In genomic region chr14:97560121-97560907, GRCm38 (mm10) we compare ENCODE assay signal across 15 mouse cellular contexts.
A peak's percentile ranks its signal among the peaks of the same experiment; 100 is the strongest.
DNase-seq lines count a peak whose midpoint lies in the region; ATAC-seq and TF ChIP-seq lines count a peak whose summit lies in the region.
"Had no signal": no experiment of that assay in that cellular context is flagged by ENCODE, and none has a peak within 500 bp of the region (broad histone marks: within the 10 kb centered on the region; RNA-seq: fewer than 3 reads in every experiment).

No protein-coding gene starts in this region.

- H3K36me3 ChIP-seq in forebrain, embryonic 14.5 days (ENCODE audit: control insufficient read depth, insufficient read depth, low read length), result no peaks in the 10 kb centered on the region
- H3K36me3 ChIP-seq in forebrain, embryonic 15.5 days, result no peaks in the 10 kb centered on the region
- H3K36me3 ChIP-seq in hindbrain, embryonic 16.5 days (ENCODE audit: control insufficient read depth, insufficient read depth, low read length), result no peaks in the 10 kb centered on the region
- no peaks in the 10 kb centered on the region for H3K36me3 ChIP-seq in neural tube, embryonic 15.5 days
- no peaks in the 10 kb centered on the region for H3K36me3 ChIP-seq in liver, embryonic 12.5 days
- H3K36me3 ChIP-seq in heart, embryonic 10.5 days, result no peaks in the 10 kb centered on the region

- no peak overlapping the region for H3K4me3 ChIP-seq in forebrain, embryonic 14.5 days (ENCODE audit: low read depth, low read length)
- H3K4me3 ChIP-seq in forebrain, embryonic 15.5 days, result no peak overlapping the region
- H3K4me3 ChIP-seq in left cerebral cortex, adult 2 months, result no peak overlapping the region
- H3K4me3 ChIP-seq in hindbrain, embryonic 16.5 days (ENCODE audit: low read length), result no peak overlapping the region
- no peak overlapping the region for H3K4me3 ChIP-seq in neural tube, embryonic 15.5 days (replicated peaks)
- H3K4me3 ChIP-seq in liver, embryonic 12.5 days, result no peak overlapping the region
- no peak overlapping the region for H3K4me3 ChIP-seq in heart, embryonic 10.5 days

- H3K4me1 ChIP-seq in forebrain, embryonic 14.5 days (ENCODE audit: control insufficient read depth, insufficient read depth, low read length), result peaks cover 3% of the 10 kb centered on the region; the same call in 1 of the 2 replicates
- H3K4me1 ChIP-seq in forebrain, embryonic 15.5 days, result peaks cover 10% of the 10 kb centered on the region
- H3K4me1 ChIP-seq in hindbrain, embryonic 16.5 days (ENCODE audit: control insufficient read depth, insufficient read depth, low read depth, low read length), result no peaks in the 10 kb centered on the region; the same call in 1 of the 2 replicates
- H3K4me1 ChIP-seq in neural tube, embryonic 15.5 days, result peaks cover 9% of the 10 kb centered on the region; the same call in 1 of the 2 replicates
- no peaks in the 10 kb centered on the region for H3K4me1 ChIP-seq in liver, embryonic 12.5 days
- no peaks in the 10 kb centered on the region for H3K4me1 ChIP-seq in heart, embryonic 10.5 days

- no peak overlapping the region for H3K27ac ChIP-seq in forebrain, embryonic 14.5 days (ENCODE audit: low read depth, low read length)
- H3K27ac ChIP-seq in forebrain, embryonic 15.5 days (replicated peaks), result no peak overlapping the region
- H3K27ac ChIP-seq in left cerebral cortex, adult 2 months, result no peak overlapping the region
- peak overlapping the region; percentile 23 for H3K27ac ChIP-seq in hindbrain, embryonic 16.5 days (ENCODE audit: low read depth, low read length)
- H3K27ac ChIP-seq in neural tube, embryonic 15.5 days (replicated peaks), result peak overlapping the region; percentile 58
- no peak overlapping the region for H3K27ac ChIP-seq in liver, embryonic 12.5 days
- no peak overlapping the region for H3K27ac ChIP-seq in heart, embryonic 10.5 days
- H3K27ac ChIP-seq: macrophage had no signal

- intact Hi-C loops in left cerebral cortex, postnatal 4 days (cut with DNase I), result no loop called here
- intact Hi-C loops in left cerebral cortex, adult 2 months (cut with DNase I), result loop anchor here (10.0 kb wide), 1 partner anchor 226 kb away; no protein-coding TSS in a partner anchor

- 11% methylated on average over 7 of the region's 7 CpGs for WGBS in forebrain, embryonic 14.5 days
- WGBS in forebrain, embryonic 15.5 days, result 14% methylated on average over 7 of the region's 7 CpGs
- WGBS in hindbrain, embryonic 16.5 days, result 18% methylated on average over 7 of the region's 7 CpGs
- 11% methylated on average over 7 of the region's 7 CpGs for WGBS in neural tube, embryonic 15.5 days
- 54% methylated on average over 7 of the region's 7 CpGs for WGBS in liver, embryonic 12.5 days (ENCODE audit: insufficient replicate concordance)
- WGBS in heart, embryonic 10.5 days, result 54% methylated on average over 7 of the region's 7 CpGs

- H3K4me2 ChIP-seq in forebrain, embryonic 14.5 days (ENCODE audit: low read length), result no peak overlapping the region
- no peak overlapping the region for H3K4me2 ChIP-seq in forebrain, embryonic 15.5 days (replicated peaks)
- no peak overlapping the region for H3K4me2 ChIP-seq in hindbrain, embryonic 16.5 days (ENCODE audit: low read length)
- peak overlapping the region; percentile 34 for H3K4me2 ChIP-seq in neural tube, embryonic 15.5 days
- H3K4me2 ChIP-seq in liver, embryonic 12.5 days, result no peak overlapping the region
- H3K4me2 ChIP-seq: liver, embryonic 11.5 days had no signal

- no peak overlapping the region for H3K9ac ChIP-seq in forebrain, embryonic 14.5 days (ENCODE audit: low read length)
- no peak overlapping the region for H3K9ac ChIP-seq in forebrain, embryonic 15.5 days (replicated peaks)
- H3K9ac ChIP-seq in hindbrain, embryonic 16.5 days (ENCODE audit: low read depth, low read length), result no peak overlapping the region; the same call in 1 of the 2 replicates
- no peak overlapping the region for H3K9ac ChIP-seq in neural tube, embryonic 15.5 days (replicated peaks)
- no peak overlapping the region for H3K9ac ChIP-seq in liver, embryonic 12.5 days

- 0 out of 2 replicates have a peak, but pooled peaks have one; percentile 26 for ATAC-seq in forebrain, embryonic 14.5 days
- ATAC-seq in forebrain, embryonic 15.5 days (replicated peaks), result no peak
- peak; percentile 64 for ATAC-seq in hindbrain, embryonic 16.5 days
- peak; percentile 78 for ATAC-seq in neural tube, embryonic 15.5 days (ENCODE audit: low FRiP score)
- ATAC-seq in liver, embryonic 12.5 days, result no peak
- ATAC-seq: Patski had no signal

- H3K27me3 ChIP-seq in forebrain, embryonic 14.5 days (replicated peaks; ENCODE audit: control insufficient read depth, insufficient read depth, low read length), result no peaks in the 10 kb centered on the region
- H3K27me3 ChIP-seq in forebrain, embryonic 15.5 days, result no peaks in the 10 kb centered on the region
- H3K27me3 ChIP-seq in hindbrain, embryonic 16.5 days (replicated peaks; ENCODE audit: control insufficient read depth, insufficient read depth, low read length), result no peaks in the 10 kb centered on the region
- no peaks in the 10 kb centered on the region for H3K27me3 ChIP-seq in neural tube, embryonic 15.5 days (replicated peaks)
- H3K27me3 ChIP-seq in liver, embryonic 12.5 days (replicated peaks), result no peaks in the 10 kb centered on the region
- H3K27me3 ChIP-seq in heart, embryonic 10.5 days (ENCODE audit: insufficient read depth, poor library complexity, severe bottlenecking), result no peaks in the 10 kb centered on the region

- peak; percentile 46 for DNase-seq in forebrain, embryonic 14.5 days (ENCODE audit: low spot score)
- peak; percentile 35 for DNase-seq in left cerebral cortex, postnatal 4 days
- no peak for DNase-seq in left cerebral cortex, adult 2 months (ENCODE audit: extremely low spot score in 1 of 2, low spot score in 2 of 2)
- no peak for DNase-seq in heart, embryonic 10.5 days (ENCODE audit: low spot score)
- DNase-seq: adrenal gland, postnatal 14 days; cerebellum, adult 11-12 months; gastrocnemius, postnatal 10 days; thymus, adult 2 months had no signal

- no peaks in the 10 kb centered on the region for H3K9me3 ChIP-seq in forebrain, embryonic 14.5 days (replicated peaks; ENCODE audit: control insufficient read depth, low read length)
- H3K9me3 ChIP-seq in forebrain, embryonic 15.5 days, result no peaks in the 10 kb centered on the region
- no peaks in the 10 kb centered on the region for H3K9me3 ChIP-seq in hindbrain, embryonic 16.5 days (ENCODE audit: control insufficient read depth, low read length)
- H3K9me3 ChIP-seq in neural tube, embryonic 15.5 days (replicated peaks), result no peaks in the 10 kb centered on the region
- H3K9me3 ChIP-seq in liver, embryonic 12.5 days (replicated peaks), result no peaks in the 10 kb centered on the region
- no peaks in the 10 kb centered on the region for H3K9me3 ChIP-seq in heart, embryonic 10.5 days

- TF ChIP-seq CTCF in left cerebral cortex, adult 2 months (IDR thresholded peaks at IDR 0.05), result no peak

Comparison
In these comparisons a context has a peak if more than half of its experiments do, and no peak if none do; other contexts are left out.
1. ATAC-seq: peak in forebrain, embryonic 14.5 days (single experiment), hindbrain, embryonic 16.5 days (single experiment) and neural tube, embryonic 15.5 days (single experiment); none in forebrain, embryonic 15.5 days (single experiment) and liver, embryonic 12.5 days (single experiment).
2. DNase-seq: peak in forebrain, embryonic 14.5 days (single experiment) and left cerebral cortex, postnatal 4 days (single experiment); none in left cerebral cortex, adult 2 months (0 of 2) and heart, embryonic 10.5 days (single experiment).
3. H3K27ac ChIP-seq: peak in hindbrain, embryonic 16.5 days (single experiment) and neural tube, embryonic 15.5 days (single experiment); none in forebrain, embryonic 14.5 days (single experiment), forebrain, embryonic 15.5 days (single experiment), left cerebral cortex, adult 2 months (single experiment), liver, embryonic 12.5 days (single experiment) and heart, embryonic 10.5 days (single experiment).